Mouse (Mus musculus): Measurements from ENCODE around the gene Slc35f6. TPM values are rescaled to one million over a fixed set of nuclear protein-coding genes. Genes with fewer than 3 reads are reported as not detected.
"Not testable (repeated sequence)": the region's sequence is repeated elsewhere in the genome, so short reads cannot be mapped to it uniquely, and the experiment has no call there.

Slc35f6 gene
- polyA plus RNA-seq, 1 experiment from 2014 or later = 30.7 TPM

GRCm38 (mm10) chr5:30681970-30682369 lies 34.2 kb downstream of the Slc35f6 start:
- no peaks in the 10 kb centered on the region for H3K27me3 ChIP-seq
- no peaks in the 10 kb centered on the region for H3K36me3 ChIP-seq
- no peak overlapping the region for H3K4me3 ChIP-seq
- H3K9me3 ChIP-seq = no peaks in the 10 kb centered on the region
- 85% methylated on average over 5 of the region's 5 CpGs for WGBS
- no peak overlapping the region for H3K4me2 ChIP-seq
- no peak overlapping the region for H3K9ac ChIP-seq
- ATAC-seq (ENCODE audit: low FRiP score) = no peak
- no peaks in the 10 kb centered on the region for H3K4me1 ChIP-seq (replicated peaks)
- no peak overlapping the region for H3K27ac ChIP-seq

DNA sequence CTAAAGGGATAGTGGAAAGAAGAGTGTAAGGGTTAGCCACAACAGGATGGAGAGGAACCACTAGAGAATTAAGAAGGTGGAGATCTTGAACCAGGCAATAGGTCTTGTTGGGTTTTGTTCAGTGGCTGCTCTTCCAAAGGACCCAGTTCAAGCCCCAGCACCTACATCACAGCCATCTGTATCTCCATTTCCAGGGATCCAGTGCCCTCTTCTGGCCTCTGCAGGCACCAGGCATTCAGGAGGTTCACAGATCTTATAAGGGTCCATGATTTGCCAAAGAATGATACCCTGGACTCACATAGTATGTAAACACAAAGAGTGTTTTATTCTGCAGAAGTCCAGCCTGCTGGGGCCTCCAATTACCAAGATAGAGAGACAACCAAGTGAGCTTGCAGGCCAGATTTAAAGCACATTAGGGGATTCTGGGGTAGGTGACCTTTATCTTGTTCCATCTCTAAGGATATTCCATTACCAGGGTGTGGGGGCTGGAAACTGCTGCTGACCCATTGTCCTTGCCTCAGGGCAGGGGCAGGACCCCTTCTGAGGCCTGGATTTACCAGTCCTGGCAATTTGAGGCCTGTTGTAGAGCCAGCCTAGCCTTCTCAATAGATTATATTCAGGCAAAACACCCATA lies 35.4 kb downstream of the Slc35f6 start:
- H3K4me3 ChIP-seq = no peak overlapping the region
- no peaks in the 10 kb centered on the region; the same call in 1 of the 2 replicates for H3K27me3 ChIP-seq
- no peak overlapping the region for H3K4me2 ChIP-seq
- no peak overlapping the region for H3K27ac ChIP-seq
- ATAC-seq (ENCODE audit: low FRiP score) = no peak
- no peaks in the 10 kb centered on the region for H3K36me3 ChIP-seq
- H3K9ac ChIP-seq = no peak overlapping the region
- no peaks in the 10 kb centered on the region for H3K4me1 ChIP-seq (replicated peaks)
- no peaks in the 10 kb centered on the region for H3K9me3 ChIP-seq

GRCm38 (mm10) chr5:30683993-30684392 lies 36.3 kb downstream of the Slc35f6 start:
- Histone ChIP-seq H3K9me3 (no peaks in the 10 kb centered on the region), H3K4me2 (no peak overlapping the region), H3K27me3 (no peaks in the 10 kb centered on the region; the same call in 1 of the 2 replicates), H3K27ac (no peak overlapping the region), H3K4me1 (replicated peaks) (no peaks in the 10 kb centered on the region), H3K9ac (no peak overlapping the region), H3K36me3 (no peaks in the 10 kb centered on the region), H3K4me3 (no peak overlapping the region)
- 78% methylated on average over 3 of the region's 3 CpGs for WGBS
- ATAC-seq (ENCODE audit: low FRiP score) = no peak

- Histone ChIP-seq H3K27ac (no peak overlapping the region), H3K4me2 (no peak overlapping the region), H3K9ac (no peak overlapping the region), H3K27me3 (no peaks in the 10 kb centered on the region; the same call in 1 of the 2 replicates), H3K36me3 (no peaks in the 10 kb centered on the region), H3K9me3 (no peaks in the 10 kb centered on the region), H3K4me3 (no peak overlapping the region), H3K4me1 (replicated peaks) (no peaks in the 10 kb centered on the region)
- no peak for ATAC-seq (ENCODE audit: low FRiP score)
- WGBS = 56% methylated on average over 3 of the region's 3 CpGs
Measured at GRCm38 (mm10) chr5:30686781-30687180, 39.0 kb downstream of the Slc35f6 start.

DNA sequence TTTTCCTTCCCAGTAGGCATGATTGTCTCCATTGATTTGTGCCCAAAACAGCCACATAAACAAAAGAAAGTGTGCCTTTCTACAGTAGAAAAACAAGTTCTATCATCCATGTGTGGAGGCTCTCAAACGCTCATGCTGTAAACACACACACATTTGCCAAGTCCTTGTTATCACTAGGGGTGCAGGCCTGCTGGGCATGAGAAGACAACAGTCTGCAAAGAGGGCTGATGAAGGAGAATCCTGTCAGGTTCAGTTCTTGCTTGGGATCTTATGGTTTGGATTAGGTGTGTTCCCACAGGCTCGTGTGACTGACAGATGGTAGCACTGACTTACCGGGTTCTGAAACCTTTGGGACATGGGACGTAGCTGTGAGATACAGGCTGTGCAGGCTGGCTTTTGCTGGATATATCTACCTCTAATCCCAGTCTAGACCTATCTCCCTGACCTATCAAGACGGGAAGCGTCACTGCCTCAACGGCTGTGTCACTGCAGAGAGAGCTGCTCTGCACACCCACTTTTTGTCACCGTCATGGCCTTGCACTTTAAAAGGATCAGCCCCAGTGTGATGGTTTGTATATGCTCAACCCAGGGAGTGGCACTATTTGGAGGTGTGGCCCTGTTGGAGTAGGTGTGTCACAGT lies 52.7 kb downstream of the Slc35f6 start:
- 0 out of 2 replicates have a peak, but pooled peaks cover 5% of the 10 kb centered on the region for H3K4me1 ChIP-seq (replicated peaks)
- 85% methylated on average over 8 of the region's 8 CpGs for WGBS
- H3K9me3 ChIP-seq = no peaks in the 10 kb centered on the region
- no peak overlapping the region for H3K4me2 ChIP-seq
- H3K4me3 ChIP-seq = no peak overlapping the region
- H3K9ac ChIP-seq = no peak overlapping the region
- 0 out of 2 replicates have a peak, but pooled peaks cover 5% of the 10 kb centered on the region for H3K27me3 ChIP-seq
- no peak overlapping the region for H3K27ac ChIP-seq
- ATAC-seq (ENCODE audit: low FRiP score) = no peak
- H3K36me3 ChIP-seq = no peaks in the 10 kb centered on the region

- WGBS = 32% methylated on average over 4 of the region's 4 CpGs
- not testable (repeated sequence) for H3K27ac ChIP-seq; H3K4me2 ChIP-seq; H3K9ac ChIP-seq; H3K4me1 ChIP-seq (replicated peaks); ATAC-seq (ENCODE audit: low FRiP score); H3K36me3 ChIP-seq; H3K27me3 ChIP-seq; H3K4me3 ChIP-seq; H3K9me3 ChIP-seq
Measured at GRCm38 (mm10) chr5:30701373-30701772, 53.6 kb downstream of the Slc35f6 start.

DNA sequence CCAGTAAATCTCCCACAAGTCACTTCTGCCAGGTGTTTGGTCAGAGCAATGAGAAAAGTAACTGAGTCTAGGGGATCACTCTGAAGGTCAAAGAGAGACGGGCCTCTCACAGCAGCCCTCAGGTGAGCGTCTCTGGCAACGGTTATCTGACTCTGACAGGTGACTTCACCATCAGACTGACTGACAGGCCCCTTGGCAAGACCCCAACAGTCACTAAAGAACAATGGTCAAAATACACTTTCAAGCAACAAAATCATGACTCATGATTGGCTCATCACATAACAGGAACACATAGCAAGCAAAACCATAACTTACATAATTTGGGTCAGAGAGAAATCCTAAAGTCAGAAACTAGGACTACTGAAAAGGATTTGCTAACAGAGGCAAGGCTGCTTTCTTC lies 54.1 kb downstream of the Slc35f6 start:
- Histone ChIP-seq H3K9ac (no peak overlapping the region), H3K4me2 (no peak overlapping the region), H3K9me3 (no peaks in the 10 kb centered on the region), H3K36me3 (no peaks in the 10 kb centered on the region), H3K27me3 (0 out of 2 replicates have a peak, but pooled peaks cover 5% of the 10 kb centered on the region), H3K4me1 (replicated peaks) (0 out of 2 replicates have a peak, but pooled peaks cover 5% of the 10 kb centered on the region), H3K27ac (no peak overlapping the region), H3K4me3 (no peak overlapping the region)
- 92% methylated on average over 3 of the region's 3 CpGs for WGBS
- ATAC-seq (ENCODE audit: low FRiP score) = no peak

Small RNA genes lying within 50 kb of the gene (microRNA-seq; reads per million reads assigned to microRNA genes)
- not detected for gene Mir5625

Other genes with a start within 250 kb of the Slc35f6 start
- 1.9 and 2.2 TPM in 2 replicates for gene Otof, start 186.0 kb upstream of the Slc35f6 start, polyA plus RNA-seq (2015; fragmentation: Nextera tagmentation; extraction: Ambion mirVana)
- gene 1700001C02Rik, start 181.9 kb upstream of the Slc35f6 start, polyA plus RNA-seq (2015; fragmentation: Nextera tagmentation; extraction: Ambion mirVana) = 1.1 and 1.7 TPM in 2 replicates
- gene Cib4, start 102.1 kb upstream of the Slc35f6 start, polyA plus RNA-seq (2015; fragmentation: Nextera tagmentation; extraction: Ambion mirVana) = not detected in 2 replicates
- gene Kcnk3, start 59.8 kb upstream of the Slc35f6 start, polyA plus RNA-seq (2015; fragmentation: Nextera tagmentation; extraction: Ambion mirVana) = 4.3 and 4.5 TPM in 2 replicates
- gene Cenpa, start 18.8 kb downstream of the Slc35f6 start, polyA plus RNA-seq (2015; fragmentation: Nextera tagmentation; extraction: Ambion mirVana) = 61.6 and 69.1 TPM in 2 replicates
- gene Dpysl5, start 63.6 kb downstream of the Slc35f6 start, polyA plus RNA-seq (2015; fragmentation: Nextera tagmentation; extraction: Ambion mirVana) = 180 and 199 TPM in 2 replicates
- 108 and 115 TPM in 2 replicates for gene Mapre3, start 166.7 kb downstream of the Slc35f6 start, polyA plus RNA-seq (2015; fragmentation: Nextera tagmentation; extraction: Ambion mirVana)
- 59.5 and 61.9 TPM in 2 replicates for gene Tmem214, start 220.1 kb downstream of the Slc35f6 start, polyA plus RNA-seq (2015; fragmentation: Nextera tagmentation; extraction: Ambion mirVana)
- gene Agbl5, start 240.8 kb downstream of the Slc35f6 start, polyA plus RNA-seq (2015; fragmentation: Nextera tagmentation; extraction: Ambion mirVana) = 23.6 and 24.8 TPM in 2 replicates

Data from hindbrain, embryonic 13.5 days (tissue).